Mouse (Mus musculus) erythroid progenitor cell, adult 5-6 weeks (primary cell): ENCODE measurements around the gene Sp110. TPM values are rescaled to one million over a fixed set of nuclear protein-coding genes. Genes with fewer than 3 reads are reported as not detected.
A peak's percentile ranks its signal among the peaks of the same experiment; 100 is the strongest.
"Not testable (repeated sequence)": the region's sequence is repeated elsewhere in the genome, so short reads cannot be mapped to it uniquely, and the experiment has no call there.

ENCODE experiments used
- ATAC-seq: replicated peaks from 2 replicates; pipeline ENCODE4 v1.8.0; 2016; ENCODE audit warnings: moderate number of reproducible peaks, mild to moderate bottlenecking, moderate TSS enrichment, inconsistent platforms; ENCODE audit not compliant: poor library complexity, low FRiP score, severe bottlenecking
- total RNA-seq, 2 experiments: library from RNA; stranded (forward) in 1 of 2; stranded (reverse) in 1 of 2; fragments of 150-400 nt in 1 of 2; fragments of 186-747, 209-891 nt in 1 of 2; gene quantifications; 2 replicates each; pipeline versions ENCODE4 v1.2.3 to v1.2.4; 2015 to 2017; ENCODE audit warnings: low replicate concordance in 2 of 2

Sp110 gene
- total RNA-seq (2015; ENCODE audit: low replicate concordance) (24.7 and 30.6 TPM in 2 replicates), total RNA-seq (2017; ENCODE audit: low replicate concordance) (19.3 and 26.7 TPM in 2 replicates)

- ATAC-seq = not testable (repeated sequence)
Observed at GRCm38 (mm10) chr1:85598271-85599012, at the start of gene Sp110. Gene Sp110 (minus strand): TSS chr1:85598817.

DNA sequence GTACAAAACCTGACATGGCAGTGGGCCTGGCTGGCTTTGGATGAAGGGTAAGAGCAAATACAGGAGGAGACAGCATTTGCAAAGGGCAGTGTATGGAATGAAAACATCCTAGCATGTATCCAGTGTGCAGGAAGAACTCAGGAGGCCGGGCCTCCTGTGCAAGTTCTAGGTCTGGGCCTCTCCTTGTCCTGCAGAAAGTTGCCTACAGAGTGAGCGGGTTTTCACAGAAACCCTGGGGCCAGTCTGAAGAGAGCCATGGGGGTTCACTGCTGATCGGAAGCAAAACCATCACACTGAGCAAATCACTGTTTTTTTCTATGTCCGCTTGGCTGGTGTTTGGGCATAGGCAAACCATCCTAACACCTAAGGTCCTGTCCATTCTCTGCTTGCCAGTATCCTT is 39.5 kb upstream of the Sp110 start:
- ATAC-seq = not testable (repeated sequence)

DNA sequence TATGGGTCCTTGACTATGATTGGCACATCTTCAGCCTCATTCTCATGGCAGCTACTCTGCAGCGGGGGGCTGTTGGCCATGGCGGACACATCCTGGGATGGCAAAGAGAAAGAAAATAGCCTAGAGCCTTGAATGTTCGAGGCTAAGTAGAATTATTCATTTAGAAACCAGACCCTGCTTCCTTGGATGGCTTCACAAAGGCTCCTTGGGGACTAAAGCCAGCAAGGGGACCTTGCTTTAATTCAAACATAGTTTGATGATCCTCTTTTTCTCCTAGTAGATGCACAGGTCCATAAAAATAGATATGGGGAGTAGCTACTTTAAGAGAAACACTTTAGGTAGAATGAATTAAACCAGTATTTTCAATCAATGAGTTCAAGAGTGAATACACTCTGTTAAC is 38.3 kb upstream of the Sp110 start:
- not testable (repeated sequence) for ATAC-seq

DNA sequence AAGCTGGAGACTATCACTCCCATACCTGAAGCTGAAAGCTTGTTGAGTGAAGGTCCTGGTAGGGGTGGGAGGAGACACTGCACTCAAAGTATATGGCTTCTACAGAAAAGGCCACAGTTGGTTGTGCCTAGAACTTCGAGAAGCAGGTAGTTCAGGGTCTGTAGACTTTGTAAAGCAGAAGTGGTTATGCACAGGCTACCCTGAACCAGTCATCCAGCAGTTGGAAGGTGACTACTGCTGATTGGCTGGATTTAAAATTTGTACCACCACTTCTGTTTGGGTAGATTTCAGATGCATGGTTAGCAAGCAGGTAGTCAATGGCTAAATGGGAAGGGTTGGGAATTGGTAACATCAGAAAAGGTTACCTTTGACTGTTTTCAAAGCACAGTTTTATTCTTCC is 20.1 kb upstream of the Sp110 start:
- not testable (repeated sequence) for ATAC-seq

GRCm38 (mm10) chr1:85617161-85617560 is 18.5 kb upstream of the Sp110 start:
- not testable (repeated sequence) for ATAC-seq

DNA sequence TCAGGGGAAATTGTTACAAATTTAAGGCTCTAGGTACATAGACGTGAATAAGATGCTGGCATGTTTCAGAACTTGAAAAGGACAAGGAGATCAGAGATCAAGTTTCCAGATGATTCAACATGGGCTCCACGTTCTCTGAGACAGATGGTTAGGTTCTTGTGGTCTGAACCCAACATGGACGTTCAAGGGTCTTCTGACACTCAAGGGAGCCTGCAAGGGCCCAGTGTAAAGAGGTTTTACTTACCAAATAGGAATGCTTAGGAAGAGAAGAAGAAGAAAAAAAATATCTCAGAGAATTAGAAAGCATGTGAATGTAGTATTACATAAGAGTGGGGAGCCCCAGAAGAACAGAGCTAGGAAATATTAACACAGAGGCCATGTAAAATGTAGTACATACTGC is 17.2 kb upstream of the Sp110 start:
- ATAC-seq = not testable (repeated sequence)

GRCm38 (mm10) chr1:85615096-85615495 is 16.5 kb upstream of the Sp110 start:
- not testable (repeated sequence) for ATAC-seq

- not testable (repeated sequence) for ATAC-seq
Observed at GRCm38 (mm10) chr1:85610581-85610980, 12.0 kb upstream of the Sp110 start.

DNA sequence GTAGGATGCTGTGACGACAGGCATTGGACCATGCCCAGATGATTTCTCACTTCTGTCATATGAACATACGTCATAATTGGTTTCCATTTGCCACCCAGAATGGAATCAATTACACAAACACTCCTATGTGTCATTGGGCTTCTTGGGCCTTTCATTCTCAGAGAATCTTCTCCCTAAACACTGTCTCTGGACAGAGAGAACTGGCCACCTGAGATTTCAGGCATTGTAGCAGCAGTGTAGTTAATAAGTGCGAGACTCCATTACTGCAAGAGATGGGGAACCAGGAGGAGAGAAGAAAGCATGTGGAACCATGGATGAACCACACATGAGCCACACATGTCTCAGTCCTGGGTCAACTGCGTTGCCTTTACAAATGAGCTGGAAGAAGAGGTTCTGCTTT is 9.7 kb upstream of the Sp110 start:
- ATAC-seq = not testable (repeated sequence)

GRCm38 (mm10) chr1:85604341-85604740 is 5.7 kb upstream of the Sp110 start:
- not testable (repeated sequence) for ATAC-seq

- ATAC-seq = not testable (repeated sequence)
Observed at GRCm38 (mm10) chr1:85600794-85601193, 2.2 kb upstream of the Sp110 start.

DNA sequence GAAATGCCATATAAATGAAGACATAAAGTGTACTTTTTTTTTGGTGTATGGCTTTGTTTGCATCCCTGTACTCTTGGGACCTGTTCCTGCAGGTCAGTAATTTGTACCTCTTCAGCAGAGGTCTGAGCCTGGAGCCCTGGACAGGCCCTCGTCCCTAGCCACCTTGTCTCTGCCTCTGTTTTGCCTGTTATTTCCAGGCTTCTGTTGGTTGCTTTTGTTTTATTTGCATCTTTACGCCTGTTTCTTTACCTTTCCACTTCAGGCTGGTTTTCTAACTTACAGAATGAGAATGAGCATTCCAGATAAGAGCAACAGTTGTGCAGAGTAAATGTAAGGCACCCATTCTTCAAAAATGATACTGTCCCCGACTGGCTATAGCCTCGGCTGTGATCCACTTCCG is 1.5 kb upstream of the Sp110 start, which contains the start of gene Sp140:
Gene Sp140 (plus strand): TSS at position 301 of the 400 bp plus-strand sequence.
- ATAC-seq = not testable (repeated sequence)

- not testable (repeated sequence) for ATAC-seq
Observed at GRCm38 (mm10) chr1:85592526-85592925, 6.1 kb downstream of the Sp110 start.

DNA sequence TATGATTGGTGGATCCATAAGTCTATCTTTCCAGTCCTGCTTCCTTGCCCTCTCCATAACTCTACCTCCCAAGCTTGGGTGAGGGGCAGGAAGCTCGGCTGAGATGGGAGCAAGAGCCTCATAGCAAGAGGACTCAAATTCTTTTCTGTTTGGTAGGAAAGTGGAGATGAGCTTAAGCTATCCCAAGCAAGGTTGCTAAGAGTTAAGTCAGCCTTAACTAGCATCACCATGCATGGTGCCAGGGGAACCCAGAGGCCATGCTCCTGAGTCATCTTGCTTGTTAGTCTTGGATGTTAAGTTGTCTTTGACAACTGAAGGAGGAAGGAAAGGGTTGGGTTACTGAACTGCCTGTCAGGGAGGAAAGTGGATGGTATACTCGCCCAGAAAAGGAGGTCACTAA is 9.9 kb downstream of the Sp110 start:
- ATAC-seq = not testable (repeated sequence)

GRCm38 (mm10) chr1:85581518-85581917 is 17.1 kb downstream of the Sp110 start:
- ATAC-seq = not testable (repeated sequence)

DNA sequence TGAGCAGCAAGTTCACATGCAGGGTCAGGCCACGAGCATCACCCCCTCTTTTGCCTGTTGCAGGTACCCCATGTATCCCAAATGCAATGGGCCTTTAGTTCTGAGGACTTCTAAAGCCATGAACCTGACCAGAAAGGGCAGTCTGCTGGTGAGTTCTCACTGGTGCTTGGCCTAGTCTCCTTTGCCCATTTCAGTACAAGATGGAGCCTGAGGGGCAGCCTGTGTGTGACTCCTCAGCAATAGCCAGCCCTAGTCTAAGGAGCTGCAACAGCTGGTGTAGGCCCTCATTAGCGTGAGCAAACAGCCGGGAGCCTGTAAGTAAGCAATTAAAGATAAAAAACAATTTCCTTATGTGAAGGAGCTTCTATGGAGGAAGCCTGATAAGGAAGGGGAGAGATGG is 18.0 kb downstream of the Sp110 start:
- ATAC-seq = peak; percentile 30; the same call in 1 of the 2 replicates

GRCm38 (mm10) chr1:85580148-85580534 is 18.5 kb downstream of the Sp110 start:
- ATAC-seq = peak; percentile 72

GRCm38 (mm10) chr1:85579199-85580147 is 19.1 kb downstream of the Sp110 start:
- peak; percentile 46 for ATAC-seq

- ATAC-seq = not testable (repeated sequence)
Observed at GRCm38 (mm10) chr1:85578372-85579010, 20.1 kb downstream of the Sp110 start.

DNA sequence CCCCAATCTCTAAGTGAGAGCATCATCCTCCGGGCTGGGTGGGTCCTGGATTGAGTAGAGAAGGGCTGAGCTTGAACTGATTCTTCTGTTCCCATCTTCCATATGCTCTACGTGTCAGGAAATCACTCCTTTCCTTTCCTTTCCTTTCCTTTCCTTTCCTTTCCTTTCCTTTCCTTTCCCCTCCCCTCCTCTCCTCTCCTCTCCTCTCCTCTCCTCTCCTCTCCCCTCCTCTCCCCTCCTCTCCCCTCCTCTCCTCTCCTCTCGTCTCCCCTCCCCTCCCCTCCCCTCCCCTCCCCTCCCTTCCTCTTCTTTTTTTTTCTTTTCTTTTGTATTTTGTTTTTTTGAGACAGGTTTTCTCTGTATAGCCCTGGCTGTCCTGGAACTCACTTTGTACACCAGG is 23.2 kb downstream of the Sp110 start, which contains the start of gene G530012D18Rik:
Gene G530012D18Rik (plus strand): TSS at position 301 of the 400 bp plus-strand sequence.
- ATAC-seq = not testable (repeated sequence)
